Mouse (Mus musculus) stomach, embryonic 16.5 days (tissue): ENCODE data around the gene Phf10. TPM values are rescaled to one million over a fixed set of nuclear protein-coding genes. Genes with fewer than 3 reads are reported as not detected.
"Not testable (repeated sequence)": the region's sequence is repeated elsewhere in the genome, so short reads cannot be mapped to it uniquely, and the experiment has no call there.

Source experiments
- ATAC-seq: fragments of 200-750 bp; cut with Nextera tagmentation; 2 replicates; pipeline ENCODE4 v1.8.0; 2017; ENCODE audit warnings: moderate number of reproducible peaks, moderate TSS enrichment; ENCODE audit not compliant: insufficient read depth, low FRiP score
- H3K27ac ChIP-seq: fragments of 300-500 bp; sonication (generic); 2 replicates; pipeline ENCODE4 v1.5.1; 2014; ENCODE audit warnings: low read length
- H3K27me3 ChIP-seq: fragments of 300-500 bp; sonication (generic); 2 replicates; pipeline ENCODE4 v1.6.1; 2014; ENCODE audit warnings: low read length, control low read depth, mixed read lengths; ENCODE audit not compliant: control insufficient read depth, insufficient read depth
- H3K36me3 ChIP-seq: fragments of 300-500 bp; sonication (generic); 2 replicates; pipeline ENCODE4 v1.6.1; 2014; ENCODE audit warnings: low read length; ENCODE audit not compliant: control insufficient read depth, insufficient read depth
- H3K4me1 ChIP-seq: fragments of 300-500 bp; sonication (generic); 2 replicates; pipeline ENCODE4 v1.6.1; 2014; ENCODE audit warnings: low read length, control low read depth, mixed read lengths; ENCODE audit not compliant: control insufficient read depth, insufficient read depth
- H3K4me2 ChIP-seq: fragments of 300-500 bp; sonication (generic); 2 replicates; pipeline ENCODE4 v1.6.1; 2014; ENCODE audit warnings: low read depth, low read length, mixed read lengths
- H3K4me3 ChIP-seq: fragments of 300-500 bp; sonication (generic); replicated peaks from 2 replicates; pipeline ENCODE4 v1.5.1; 2014; ENCODE audit warnings: mild to moderate bottlenecking, low read length
- H3K9ac ChIP-seq: fragments of 300-500 bp; sonication (generic); 2 replicates; pipeline ENCODE4 v1.6.1; 2014; ENCODE audit warnings: low read length
- H3K9me3 ChIP-seq: fragments of 300-500 bp; sonication (generic); replicated peaks from 2 replicates; pipeline ENCODE4 v1.6.1; 2016; ENCODE audit warnings: low read length, control low read depth; ENCODE audit not compliant: control insufficient read depth
- WGBS: fragments of 180-500 bp; shearing (Covaris S2); extraction: QIAGEN DNeasy Blood & Tissue Kit; methylation state at CpG from one replicate; pipeline ENCODE4 v1.1.7; 2014; 5-methylcytosine and 5-hydroxymethylcytosine counted together
- polyA plus RNA-seq: library from polyadenylated mRNA; unstranded; fragments of >200 nt; fragmentation: Nextera tagmentation; extraction: Ambion mirVana; gene quantifications from 2 replicates; pipeline ENCODE4 v1.2.1, GENCODE M21; 2015

The Phf10 gene
- polyA plus RNA-seq, result 32.9 and 34.4 TPM in 2 replicates

- WGBS, result under 1% methylated on average over 45 of the region's 100 CpGs
- H3K27me3 ChIP-seq, H3K9me3 ChIP-seq, H3K36me3 ChIP-seq, H3K4me1 ChIP-seq: not testable (repeated sequence)
- Histone ChIP-seq H3K4me2 (peak within 1 kb of the TSS; percentile 80), H3K4me3 (peak within 1 kb of the TSS; percentile 78), H3K27ac (peak within 1 kb of the TSS; percentile 62; the same call in 1 of the 2 replicates), H3K9ac (peak within 1 kb of the TSS; percentile 84)
- peak; percentile 83 for ATAC-seq
These were observed at the start of gene Phf10 for GRCm38 (mm10) chr17:14960951-14961556. Gene Phf10, minus strand, starts transcription at chr17:14961273.

GRCm38 (mm10) chr17:15009706-15010413 lies 48.8 kb upstream of the Phf10 start, which contains the start of gene Gm3435:
Gene Gm3435, plus strand, starts transcription at chr17:15010176.
- ATAC-seq, result peak; percentile 99
- WGBS, result no CpG with 5 or more reads among the region's 60 CpGs
- H3K36me3 ChIP-seq, H3K4me1 ChIP-seq, H3K9ac ChIP-seq, H3K9me3 ChIP-seq, H3K4me2 ChIP-seq, H3K27me3 ChIP-seq, H3K4me3 ChIP-seq, H3K27ac ChIP-seq: not testable (repeated sequence)

GRCm38 (mm10) chr17:15009088-15009487 lies 48.0 kb upstream of the Phf10 start:
- WGBS, result no CpG with 5 or more reads among the region's 3 CpGs
- not testable (repeated sequence) for H3K4me1 ChIP-seq, H3K36me3 ChIP-seq, H3K4me3 ChIP-seq, H3K9ac ChIP-seq, H3K27me3 ChIP-seq, ATAC-seq, H3K9me3 ChIP-seq, H3K27ac ChIP-seq, H3K4me2 ChIP-seq

GRCm38 (mm10) chr17:15000047-15000446 lies 39.0 kb upstream of the Phf10 start:
- not testable (repeated sequence) for H3K9me3 ChIP-seq, H3K27ac ChIP-seq, H3K4me1 ChIP-seq, H3K4me2 ChIP-seq, H3K9ac ChIP-seq, H3K4me3 ChIP-seq, ATAC-seq, H3K27me3 ChIP-seq, H3K36me3 ChIP-seq
- no CpG with 5 or more reads among the region's 4 CpGs for WGBS

- H3K4me2 ChIP-seq, ATAC-seq, H3K27me3 ChIP-seq, H3K9ac ChIP-seq, H3K27ac ChIP-seq, H3K36me3 ChIP-seq, H3K9me3 ChIP-seq, H3K4me3 ChIP-seq, H3K4me1 ChIP-seq: not testable (repeated sequence)
- no CpG with 5 or more reads among the region's 5 CpGs for WGBS
These were observed 33.1 kb upstream of the Phf10 start for GRCm38 (mm10) chr17:14994140-14994539.

GRCm38 (mm10) chr17:14993139-14993832 lies 32.2 kb upstream of the Phf10 start:
- no CpG with 5 or more reads among the region's 47 CpGs for WGBS
- not testable (repeated sequence) for H3K9ac ChIP-seq, H3K27me3 ChIP-seq, H3K27ac ChIP-seq, H3K4me3 ChIP-seq, H3K9me3 ChIP-seq, H3K36me3 ChIP-seq, H3K4me1 ChIP-seq, H3K4me2 ChIP-seq
- peak; percentile 88 for ATAC-seq

- not testable (repeated sequence) for H3K4me1 ChIP-seq, H3K9me3 ChIP-seq, H3K36me3 ChIP-seq, H3K27me3 ChIP-seq, H3K4me3 ChIP-seq, H3K9ac ChIP-seq, H3K27ac ChIP-seq, H3K4me2 ChIP-seq
- no CpG with 5 or more reads among the region's 98 CpGs for WGBS
- peak; percentile 85 for ATAC-seq
These were observed 31.6 kb upstream of the Phf10 start for GRCm38 (mm10) chr17:14992522-14993138.

- H3K27ac ChIP-seq, H3K4me3 ChIP-seq, H3K9me3 ChIP-seq, H3K4me2 ChIP-seq, H3K27me3 ChIP-seq, H3K9ac ChIP-seq, H3K36me3 ChIP-seq, ATAC-seq, H3K4me1 ChIP-seq: not testable (repeated sequence)
- 79% methylated on average over 4 of the region's 5 CpGs for whole genome bisulfite sequencing
These were observed 29.1 kb upstream of the Phf10 start for GRCm38 (mm10) chr17:14990116-14990702.
